Mouse (Mus musculus): ENCODE results near the gene Gm5141.
A peak's percentile ranks its signal among the peaks of the same experiment; 100 is the strongest.
"Not testable (repeated sequence)": the region's sequence is repeated elsewhere in the genome, so short reads cannot be mapped to it uniquely, and the experiment has no call there.

The Gm5141 gene

DNA sequence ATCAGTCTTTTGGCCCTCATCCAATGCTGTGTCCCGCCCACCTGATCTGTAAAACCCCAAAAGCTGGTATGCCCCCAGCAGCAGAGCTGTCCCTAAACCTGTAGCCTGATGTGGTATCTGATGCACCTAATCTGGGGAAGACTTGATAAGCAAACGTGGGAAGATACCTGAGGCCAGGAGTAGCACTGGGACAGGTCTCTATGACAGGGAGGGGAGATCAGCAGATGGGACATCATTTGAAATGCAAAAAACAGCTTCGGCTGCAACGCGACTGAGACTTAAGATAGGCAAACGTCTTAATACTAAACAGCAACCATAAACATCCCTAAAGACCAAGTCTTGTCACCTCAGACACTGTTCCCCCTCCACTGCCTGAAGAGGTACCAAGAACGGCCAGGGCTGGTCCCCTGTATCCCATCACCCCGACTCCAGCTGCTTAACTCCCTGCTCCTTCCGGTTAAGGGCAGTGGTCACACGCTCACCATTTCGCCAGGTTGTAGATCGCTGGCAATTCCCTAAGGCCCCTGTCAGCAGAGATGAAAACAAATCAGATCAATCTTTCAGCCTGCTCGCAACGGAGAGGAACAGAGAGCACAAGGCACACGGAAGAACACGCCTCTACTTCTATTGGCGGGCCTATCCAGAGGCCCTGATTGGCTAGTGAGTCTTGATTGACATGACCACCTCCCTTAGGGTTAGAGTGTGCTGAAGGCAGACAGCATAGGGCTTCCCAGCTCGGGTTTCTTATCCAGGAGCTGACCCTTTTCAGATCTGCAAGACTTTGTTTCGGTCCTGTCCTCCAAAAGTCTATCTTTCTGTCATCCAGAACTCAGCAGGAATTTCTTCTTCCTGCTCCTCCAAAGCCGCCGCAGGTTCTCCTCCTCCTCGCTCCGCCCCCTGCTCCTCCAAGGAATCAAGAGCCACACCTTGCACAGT, at the start of gene Gm5141:
Gm5141 (minus strand) TSS at position 610 of the 936 bp plus-strand sequence.
- DNase-seq (ENCODE audit: low read depth in 2 of 2, low spot score in 2 of 2), result peak; percentile 10 to 13

DNA sequence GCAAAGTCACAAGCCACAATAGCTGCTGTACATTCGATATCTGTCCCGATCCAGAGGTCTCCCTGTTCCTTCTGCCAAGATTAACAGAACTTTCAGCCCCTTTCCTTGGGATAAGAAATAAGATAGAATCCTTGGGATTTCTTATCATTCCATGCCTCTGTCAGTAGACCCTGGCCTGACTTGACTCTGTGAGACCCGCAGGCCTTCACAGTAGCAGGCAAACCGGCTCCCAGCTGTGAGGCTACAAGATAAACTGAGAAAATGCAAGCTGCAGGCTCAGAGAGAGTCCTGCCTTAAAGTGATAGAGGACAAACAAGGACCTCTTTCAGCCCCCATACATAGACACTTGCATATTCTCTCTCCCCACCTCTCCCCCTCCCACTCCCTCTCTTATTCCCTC, 47.7 kb upstream of the Gm5141 start:
- DNase-seq (ENCODE audit: low read depth in 2 of 2, low spot score in 2 of 2), result no peak

DNA sequence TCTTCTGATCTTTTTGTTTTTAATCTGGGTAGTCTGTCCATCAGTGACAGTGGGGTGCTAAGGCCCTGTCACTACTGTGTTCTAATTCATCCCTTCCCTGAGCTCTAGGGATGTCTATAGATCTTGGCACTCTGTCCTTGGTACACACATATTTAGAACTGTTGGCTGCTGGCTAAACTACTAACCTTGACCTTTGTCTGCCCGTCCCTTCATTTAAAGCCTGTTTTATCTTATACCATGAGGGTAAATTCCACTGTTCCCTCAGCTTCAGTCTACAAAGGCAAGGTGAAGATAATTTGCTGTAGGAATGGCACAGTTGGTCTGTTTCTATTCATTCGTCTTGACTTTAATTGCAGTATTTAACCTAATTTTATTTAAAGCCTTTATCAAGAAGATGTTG, 46.6 kb upstream of the Gm5141 start:
- DNase-seq (ENCODE audit: low read depth in 2 of 2, low spot score in 2 of 2), result no peak

DNA sequence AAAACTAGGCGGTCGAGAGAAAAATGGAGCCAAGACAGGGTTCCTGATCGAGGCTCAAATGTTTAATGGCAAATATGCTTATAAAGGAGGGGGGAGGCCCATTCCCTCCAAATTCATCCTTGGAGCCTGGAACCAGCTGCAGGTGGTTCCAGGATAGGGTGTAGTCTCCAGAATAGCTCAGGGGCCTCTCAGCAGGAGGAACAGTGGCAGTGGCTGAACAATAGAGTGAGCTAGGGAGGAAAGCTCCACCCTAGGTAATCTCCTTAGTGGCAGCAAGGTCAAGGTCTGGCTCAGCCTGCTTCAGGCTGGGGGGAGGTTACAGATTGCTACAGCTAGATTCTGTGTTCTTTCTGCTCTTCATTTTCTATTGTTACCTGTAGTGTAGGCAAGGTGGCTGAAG, 30.1 kb upstream of the Gm5141 start:
- DNase-seq (ENCODE audit: low read depth in 2 of 2, low spot score in 2 of 2), result not testable (repeated sequence)

DNA sequence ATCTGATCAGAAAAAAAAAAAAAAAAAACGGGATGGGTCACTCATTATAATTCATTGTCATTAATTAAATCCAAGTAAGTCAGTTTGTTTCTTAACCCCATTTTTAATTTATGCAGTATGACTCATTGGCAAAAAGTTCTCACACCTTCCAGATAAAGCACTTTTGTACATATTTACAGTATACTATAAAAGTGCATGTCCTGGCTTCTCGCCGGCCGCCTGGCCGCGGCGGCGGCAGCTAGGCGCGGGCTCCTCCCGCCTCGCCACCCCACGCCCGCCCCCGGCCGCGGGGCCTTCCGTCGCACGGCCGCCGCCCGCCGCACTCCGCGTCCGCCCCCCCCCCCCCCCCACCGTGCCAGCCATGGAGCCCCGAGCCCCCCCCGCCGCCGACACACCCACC, 27.1 kb upstream of the Gm5141 start:
- DNase-seq (ENCODE audit: low read depth in 2 of 2, low spot score in 2 of 2), result no peak

DNA sequence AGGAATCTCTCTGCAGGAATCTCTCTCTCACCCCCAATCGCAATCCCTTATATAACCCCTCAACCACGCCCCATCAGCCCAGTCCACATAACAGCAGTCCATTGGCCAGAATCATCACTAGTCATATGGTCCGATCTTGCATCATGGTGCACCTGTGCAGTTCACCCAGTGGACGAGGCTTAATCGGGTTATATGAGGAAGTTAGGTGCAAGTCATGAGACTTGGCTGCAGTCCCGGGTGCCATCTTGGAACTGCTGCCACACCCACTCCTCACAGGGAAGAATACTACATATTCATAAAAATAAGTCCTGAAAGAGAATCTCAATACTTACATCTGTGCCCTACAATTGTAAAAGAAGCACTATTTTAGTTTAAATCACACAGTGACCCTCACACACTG, 22.4 kb upstream of the Gm5141 start:
- not testable (repeated sequence) for DNase-seq (ENCODE audit: low read depth in 2 of 2, low spot score in 2 of 2)

GRCm38 (mm10) chr13:62786135-62786493, 506 bp upstream of the Gm5141 start:
- not testable (repeated sequence) for DNase-seq (ENCODE audit: low read depth in 2 of 2, low spot score in 2 of 2)

GRCm38 (mm10) chr13:62763806-62764205, 21.8 kb downstream of the Gm5141 start:
- peak in 1 of 2 experiments; percentile 39 for DNase-seq (ENCODE audit: low read depth in 2 of 2, low spot score in 2 of 2)

GRCm38 (mm10) chr13:62760432-62761415, 24.9 kb downstream of the Gm5141 start, which contains the start of gene Platr25:
Gene Platr25 (minus strand): TSS chr13:62760709.
- DNase-seq (ENCODE audit: low read depth in 2 of 2, low spot score in 2 of 2), result peak; percentile 15 to 35

DNA sequence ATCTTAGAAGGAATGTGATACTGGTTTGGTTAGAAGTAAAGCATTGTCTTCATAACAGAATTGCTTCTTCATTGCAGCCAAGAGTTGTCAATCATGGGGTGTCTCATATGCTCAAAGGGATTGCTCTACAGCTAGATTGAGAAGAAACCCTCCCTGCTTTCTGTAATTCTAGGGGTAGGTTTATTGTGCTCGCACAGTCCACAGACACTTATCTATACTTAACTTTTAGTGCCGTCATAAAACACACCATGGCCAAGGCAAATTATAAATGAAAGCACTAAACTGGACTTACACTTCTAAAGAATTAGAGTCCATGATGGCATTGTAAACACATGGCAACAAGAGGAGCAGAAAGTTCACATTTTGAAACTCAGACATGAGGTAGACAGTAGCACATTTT, 52.3 kb downstream of the Gm5141 start:
- no peak for DNase-seq (ENCODE audit: low read depth in 2 of 2, low spot score in 2 of 2)

Data from CD8-positive naive resting alpha-beta T cell, adult 2 months (primary cell).